Mouse (Mus musculus) layer of hippocampus, adult 11-12 months (tissue): Measurements from ENCODE around the gene Tm6sf1.

Experiments used
- DNase-seq: peaks from one replicate; pipeline ENCODE4 v3.0.0; 2022; ENCODE audit warnings: low spot score

Gene Tm6sf1

GRCm38 (mm10) chr7:81850171-81850570 lies 8.6 kb upstream of the Tm6sf1 start:
- no peak for DNase-seq

- no peak for DNase-seq
Observed at GRCm38 (mm10) chr7:81851706-81852105, 7.1 kb upstream of the Tm6sf1 start.

GRCm38 (mm10) chr7:81854568-81855307 lies 4.1 kb upstream of the Tm6sf1 start:
- DNase-seq = no peak

GRCm38 (mm10) chr7:81855694-81856093 lies 3.1 kb upstream of the Tm6sf1 start, which contains the start of gene Gm10160:
TSS of gene Gm10160 (minus strand) at chr7:81855794.
- no peak for DNase-seq

- DNase-seq = no peak
Observed at GRCm38 (mm10) chr7:81856221-81856620, 2.6 kb upstream of the Tm6sf1 start.

GRCm38 (mm10) chr7:81858236-81858635 lies 565 bp upstream of the Tm6sf1 start:
- no peak for DNase-seq

GRCm38 (mm10) chr7:81860071-81860470 lies 1.3 kb downstream of the Tm6sf1 start:
- peak; percentile 67 for DNase-seq

GRCm38 (mm10) chr7:81860996-81861395 lies 2.2 kb downstream of the Tm6sf1 start:
- DNase-seq = no peak

- DNase-seq = no peak
Observed at GRCm38 (mm10) chr7:81861461-81861860, 2.7 kb downstream of the Tm6sf1 start.

- DNase-seq = no peak
Observed at GRCm38 (mm10) chr7:81861921-81862320, 3.1 kb downstream of the Tm6sf1 start.

GRCm38 (mm10) chr7:81862587-81863583 lies 4.1 kb downstream of the Tm6sf1 start:
- no peak for DNase-seq

GRCm38 (mm10) chr7:81864552-81864951 lies 5.8 kb downstream of the Tm6sf1 start:
- no peak for DNase-seq

GRCm38 (mm10) chr7:81865937-81866336 lies 7.1 kb downstream of the Tm6sf1 start:
- DNase-seq = no peak

- DNase-seq = no peak
Observed at GRCm38 (mm10) chr7:81867231-81867930, 8.6 kb downstream of the Tm6sf1 start.

- DNase-seq = peak; percentile 73
Observed at GRCm38 (mm10) chr7:81868158-81868557, 9.4 kb downstream of the Tm6sf1 start.

GRCm38 (mm10) chr7:81872493-81873013 lies 13.8 kb downstream of the Tm6sf1 start:
- no peak for DNase-seq

GRCm38 (mm10) chr7:81873807-81874206 lies 15.0 kb downstream of the Tm6sf1 start:
- DNase-seq = no peak

- DNase-seq = no peak
Observed at GRCm38 (mm10) chr7:81874636-81875035, 15.8 kb downstream of the Tm6sf1 start.

GRCm38 (mm10) chr7:81875372-81875771 lies 16.6 kb downstream of the Tm6sf1 start:
- no peak for DNase-seq

- DNase-seq = no peak
Observed at GRCm38 (mm10) chr7:81880286-81880685, 21.5 kb downstream of the Tm6sf1 start.

GRCm38 (mm10) chr7:81880797-81881196 lies 22.0 kb downstream of the Tm6sf1 start:
- no peak for DNase-seq

- DNase-seq = no peak
Observed at GRCm38 (mm10) chr7:81881600-81881999, 22.8 kb downstream of the Tm6sf1 start.
